Mouse (Mus musculus): ENCODE data around the gene Ms4a4b. TPM values are rescaled to one million over a fixed set of nuclear protein-coding genes. Genes with fewer than 3 reads are reported as not detected.
"Not testable (repeated sequence)": the region's sequence is repeated elsewhere in the genome, so short reads cannot be mapped to it uniquely, and the experiment has no call there.

The Ms4a4b gene
- polyA plus RNA-seq, 1 experiment, result not detected

GRCm38 (mm10) chr19:11447238-11447637 lies 3.9 kb downstream of the Ms4a4b start:
- Histone ChIP-seq H3K9ac (ENCODE audit: low read depth, poor library complexity, severe bottlenecking) (no peak overlapping the region), H3K27me3 (ENCODE audit: control insufficient read depth, insufficient read depth, low read length, poor library complexity, severe bottlenecking) (no peaks in the 10 kb centered on the region), H3K27ac (ENCODE audit: insufficient read depth, low read length) (no peak overlapping the region), H3K36me3 (ENCODE audit: control insufficient read depth, insufficient read depth, low read length, poor library complexity, severe bottlenecking) (no peaks in the 10 kb centered on the region), H3K9me3 (replicated peaks; ENCODE audit: control insufficient read depth, insufficient read depth, low read length, poor library complexity, severe bottlenecking) (no peaks in the 10 kb centered on the region), H3K4me1 (ENCODE audit: control insufficient read depth, insufficient read depth, low read length) (no peaks in the 10 kb centered on the region), H3K4me3 (ENCODE audit: low read depth, low read length) (no peak overlapping the region)
- TF ChIP-seq CTCF (IDR thresholded peaks at IDR 0.05; ENCODE audit: low read depth, low read length), result no peak
- TF ChIP-seq POLR2A (IDR thresholded peaks at IDR 0.05; ENCODE audit: insufficient read depth, low read length), result no peak
- TF ChIP-seq EP300 (IDR thresholded peaks at IDR 0.05; ENCODE audit: insufficient read depth, low read depth, low read length), result no peak

- not testable (repeated sequence) for H3K9ac ChIP-seq (ENCODE audit: low read depth, poor library complexity, severe bottlenecking); H3K4me1 ChIP-seq (ENCODE audit: control insufficient read depth, insufficient read depth, low read length); H3K36me3 ChIP-seq (ENCODE audit: control insufficient read depth, insufficient read depth, low read length, poor library complexity, severe bottlenecking); H3K9me3 ChIP-seq (replicated peaks; ENCODE audit: control insufficient read depth, insufficient read depth, low read length, poor library complexity, severe bottlenecking); H3K27ac ChIP-seq (ENCODE audit: insufficient read depth, low read length); H3K27me3 ChIP-seq (ENCODE audit: control insufficient read depth, insufficient read depth, low read length, poor library complexity, severe bottlenecking); H3K4me3 ChIP-seq (ENCODE audit: low read depth, low read length)
Measured at GRCm38 (mm10) chr19:11459041-11459440, 15.7 kb downstream of the Ms4a4b start.

- not testable (repeated sequence) for H3K9me3 ChIP-seq (replicated peaks; ENCODE audit: control insufficient read depth, insufficient read depth, low read length, poor library complexity, severe bottlenecking); H3K27me3 ChIP-seq (ENCODE audit: control insufficient read depth, insufficient read depth, low read length, poor library complexity, severe bottlenecking); H3K4me1 ChIP-seq (ENCODE audit: control insufficient read depth, insufficient read depth, low read length); H3K36me3 ChIP-seq (ENCODE audit: control insufficient read depth, insufficient read depth, low read length, poor library complexity, severe bottlenecking); H3K27ac ChIP-seq (ENCODE audit: insufficient read depth, low read length); H3K4me3 ChIP-seq (ENCODE audit: low read depth, low read length); H3K9ac ChIP-seq (ENCODE audit: low read depth, poor library complexity, severe bottlenecking)
Measured at GRCm38 (mm10) chr19:11464795-11465194, 21.4 kb downstream of the Ms4a4b start.

GRCm38 (mm10) chr19:11466471-11466870 lies 23.1 kb downstream of the Ms4a4b start:
- no peaks in the 10 kb centered on the region for H3K36me3 ChIP-seq (ENCODE audit: control insufficient read depth, insufficient read depth, low read length, poor library complexity, severe bottlenecking)
- H3K9ac ChIP-seq (ENCODE audit: low read depth, poor library complexity, severe bottlenecking), result no peak overlapping the region
- no peaks in the 10 kb centered on the region; the same call in 1 of the 2 replicates for H3K27me3 ChIP-seq (ENCODE audit: control insufficient read depth, insufficient read depth, low read length, poor library complexity, severe bottlenecking)
- no peak for TF ChIP-seq EP300 (IDR thresholded peaks at IDR 0.05; ENCODE audit: insufficient read depth, low read depth, low read length)
- no peaks in the 10 kb centered on the region for H3K4me1 ChIP-seq (ENCODE audit: control insufficient read depth, insufficient read depth, low read length)
- no peak overlapping the region for H3K4me3 ChIP-seq (ENCODE audit: low read depth, low read length)
- no peaks in the 10 kb centered on the region for H3K9me3 ChIP-seq (replicated peaks; ENCODE audit: control insufficient read depth, insufficient read depth, low read length, poor library complexity, severe bottlenecking)
- no peak overlapping the region for H3K27ac ChIP-seq (ENCODE audit: insufficient read depth, low read length)

GRCm38 (mm10) chr19:11468361-11468760 lies 25.0 kb downstream of the Ms4a4b start:
- H3K9ac ChIP-seq (ENCODE audit: low read depth, poor library complexity, severe bottlenecking); H3K27me3 ChIP-seq (ENCODE audit: control insufficient read depth, insufficient read depth, low read length, poor library complexity, severe bottlenecking); H3K9me3 ChIP-seq (replicated peaks; ENCODE audit: control insufficient read depth, insufficient read depth, low read length, poor library complexity, severe bottlenecking); H3K36me3 ChIP-seq (ENCODE audit: control insufficient read depth, insufficient read depth, low read length, poor library complexity, severe bottlenecking); H3K4me1 ChIP-seq (ENCODE audit: control insufficient read depth, insufficient read depth, low read length); H3K4me3 ChIP-seq (ENCODE audit: low read depth, low read length); H3K27ac ChIP-seq (ENCODE audit: insufficient read depth, low read length): not testable (repeated sequence)

GRCm38 (mm10) chr19:11469215-11469614 lies 25.9 kb downstream of the Ms4a4b start, which contains the start of gene Ms4a6c:
Gene Ms4a6c, plus strand, starts transcription at chr19:11469366.
- not testable (repeated sequence) for H3K9me3 ChIP-seq (replicated peaks; ENCODE audit: control insufficient read depth, insufficient read depth, low read length, poor library complexity, severe bottlenecking); H3K4me1 ChIP-seq (ENCODE audit: control insufficient read depth, insufficient read depth, low read length); H3K9ac ChIP-seq (ENCODE audit: low read depth, poor library complexity, severe bottlenecking); H3K36me3 ChIP-seq (ENCODE audit: control insufficient read depth, insufficient read depth, low read length, poor library complexity, severe bottlenecking); H3K27me3 ChIP-seq (ENCODE audit: control insufficient read depth, insufficient read depth, low read length, poor library complexity, severe bottlenecking); H3K4me3 ChIP-seq (ENCODE audit: low read depth, low read length); H3K27ac ChIP-seq (ENCODE audit: insufficient read depth, low read length)

- TF ChIP-seq EP300 (IDR thresholded peaks at IDR 0.05; ENCODE audit: insufficient read depth, low read depth, low read length) (no peak), POLR2A (IDR thresholded peaks at IDR 0.05; ENCODE audit: insufficient read depth, low read length) (no peak), CTCF (IDR thresholded peaks at IDR 0.05; ENCODE audit: low read depth, low read length) (no peak)
- no peaks in the 10 kb centered on the region for H3K27me3 ChIP-seq (ENCODE audit: control insufficient read depth, insufficient read depth, low read length, poor library complexity, severe bottlenecking)
- no peaks in the 10 kb centered on the region for H3K9me3 ChIP-seq (replicated peaks; ENCODE audit: control insufficient read depth, insufficient read depth, low read length, poor library complexity, severe bottlenecking)
Measured at GRCm38 (mm10) chr19:11479714-11480113, 36.4 kb downstream of the Ms4a4b start.

More at GRCm38 (mm10) chr19:11479714-11480113, 36.4 kb downstream of the Ms4a4b start:
- Histone ChIP-seq H3K9ac (ENCODE audit: low read depth, poor library complexity, severe bottlenecking) (no peak overlapping the region), H3K36me3 (ENCODE audit: control insufficient read depth, insufficient read depth, low read length, poor library complexity, severe bottlenecking) (no peaks in the 10 kb centered on the region), H3K4me1 (ENCODE audit: control insufficient read depth, insufficient read depth, low read length) (no peaks in the 10 kb centered on the region), H3K27ac (ENCODE audit: insufficient read depth, low read length) (no peak overlapping the region), H3K4me3 (ENCODE audit: low read depth, low read length) (no peak overlapping the region)

Data from ES-Bruce4 (cell line).